Mouse (Mus musculus) kidney, embryonic 15.5 days (tissue): Measurements from ENCODE around the gene Itgav. TPM values are rescaled to one million over a fixed set of nuclear protein-coding genes. Genes with fewer than 3 reads are reported as not detected.

Experiments used
- ATAC-seq: fragments of 200-750 bp; cut with Nextera tagmentation; replicated peaks from 2 replicates; pipeline ENCODE4 v1.8.0; 2017; ENCODE audit warnings: moderate TSS enrichment; ENCODE audit not compliant: low FRiP score
- H3K27ac ChIP-seq: fragments of 300-500 bp; sonication (generic); 2 replicates; pipeline ENCODE4 v1.5.1; 2015; ENCODE audit warnings: mild to moderate bottlenecking, inconsistent platforms
- H3K27me3 ChIP-seq: fragments of 300-500 bp; sonication (generic); 2 replicates; pipeline ENCODE4 v1.6.1; 2015; ENCODE audit warnings: inconsistent platforms
- H3K36me3 ChIP-seq: fragments of 300-500 bp; sonication (generic); 2 replicates; pipeline ENCODE4 v1.6.1; 2015; ENCODE audit warnings: inconsistent platforms
- H3K4me1 ChIP-seq: fragments of 300-500 bp; sonication (generic); 2 replicates; pipeline ENCODE4 v1.6.1; 2015; ENCODE audit warnings: inconsistent platforms
- H3K4me2 ChIP-seq: fragments of 300-500 bp; sonication (generic); 2 replicates; pipeline ENCODE4 v1.6.1; 2015; ENCODE audit warnings: moderate library complexity, mild to moderate bottlenecking, inconsistent platforms
- H3K4me3 ChIP-seq: fragments of 300-500 bp; sonication (generic); replicated peaks from 2 replicates; pipeline ENCODE4 v1.5.1; 2015; ENCODE audit warnings: mild to moderate bottlenecking, inconsistent platforms
- H3K9ac ChIP-seq: fragments of 300-500 bp; sonication (generic); 2 replicates; pipeline ENCODE4 v1.6.1; 2015; ENCODE audit warnings: mild to moderate bottlenecking, inconsistent platforms
- H3K9me3 ChIP-seq: fragments of 300-500 bp; sonication (generic); replicated peaks from 2 replicates; pipeline ENCODE4 v1.6.1; 2016; ENCODE audit warnings: inconsistent platforms
- WGBS: fragments of 180-500 bp; shearing (Covaris S2); methylation state at CpG from one replicate; pipeline ENCODE4 v1.1.7; 2015; ENCODE audit warnings: mixed read lengths; 5-methylcytosine and 5-hydroxymethylcytosine counted together
- polyA plus RNA-seq: library from polyadenylated mRNA; unstranded; fragments of >200 nt; fragmentation: Nextera tagmentation; extraction: Ambion mirVana; gene quantifications from 2 replicates; pipeline ENCODE4 v1.2.1, GENCODE M21; 2015

Itgav gene
- polyA plus RNA-seq, result 101 and 105 TPM in 2 replicates

DNA sequence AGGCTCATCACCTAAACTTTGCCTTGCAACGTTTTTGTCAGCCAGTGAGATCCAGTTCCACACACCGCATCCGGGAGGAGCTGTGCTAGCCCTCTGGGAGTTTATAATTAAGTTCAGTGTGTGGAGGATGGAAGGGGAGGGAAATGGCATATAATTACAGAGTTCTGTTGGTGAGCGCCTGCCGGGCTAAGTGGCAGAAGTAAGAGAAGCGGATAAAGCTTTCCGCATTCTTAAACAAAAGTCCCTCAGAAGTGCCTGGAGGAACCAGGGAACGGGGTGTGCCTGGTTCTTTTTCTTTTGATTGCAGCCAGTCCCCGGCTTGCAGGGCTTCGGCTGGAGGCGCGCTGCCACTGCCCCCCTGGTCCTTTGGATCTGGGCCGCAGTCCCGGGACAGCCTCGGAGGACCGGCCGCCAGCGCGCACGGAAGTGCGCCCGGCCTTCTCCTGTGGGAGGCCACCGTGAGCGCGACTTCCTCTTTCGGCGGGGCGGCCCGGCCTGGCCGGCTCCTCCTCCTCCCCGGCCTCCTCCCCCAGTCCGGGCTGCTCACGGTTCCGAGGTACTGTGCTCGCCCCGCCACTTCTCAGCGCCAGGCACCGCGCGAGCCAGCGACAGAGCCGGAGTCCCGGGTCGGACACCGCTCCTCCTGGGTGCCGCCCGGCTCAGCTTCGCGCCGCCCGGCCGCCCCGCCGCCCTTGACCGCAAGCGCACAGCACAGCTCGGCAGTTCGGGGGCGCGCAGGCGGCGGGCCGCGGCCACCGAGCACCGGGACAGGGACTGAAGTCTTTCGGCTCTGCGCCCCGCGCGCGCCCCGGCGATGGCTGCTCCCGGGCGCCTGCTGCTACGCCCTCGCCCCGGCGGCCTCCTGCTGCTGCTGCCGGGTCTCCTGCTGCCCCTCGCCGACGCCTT is at the start of gene Itgav:
Gene Itgav, plus strand, starts transcription at position 477 of the 906 bp plus-strand sequence.
- H3K9ac ChIP-seq, result peak within 1 kb of the TSS; percentile 96
- peak within 1 kb of the TSS; percentile 69 for H3K4me2 ChIP-seq
- no peaks in the 10 kb centered on the region for H3K9me3 ChIP-seq
- under 1% methylated on average over 75 of the region's 84 CpGs for WGBS
- H3K27me3 ChIP-seq, result no peaks in the 10 kb centered on the region
- H3K27ac ChIP-seq, result peak within 1 kb of the TSS; percentile 99
- H3K4me1 ChIP-seq, result peaks cover 28% of the 10 kb centered on the region
- H3K36me3 ChIP-seq, result no peaks in the 10 kb centered on the region
- ATAC-seq, result peak; percentile 98
- H3K4me3 ChIP-seq, result peak within 1 kb of the TSS; percentile 90

- ATAC-seq, result no peak
- 81% methylated on average over 7 of the region's 7 CpGs for WGBS
- no peaks in the 10 kb centered on the region for H3K9me3 ChIP-seq
- no peaks in the 10 kb centered on the region for H3K27me3 ChIP-seq
- no peak overlapping the region for H3K27ac ChIP-seq
- H3K4me2 ChIP-seq, result no peak overlapping the region
- peaks cover 24% of the 10 kb centered on the region for H3K4me1 ChIP-seq
- no peak overlapping the region for H3K4me3 ChIP-seq
- no peak overlapping the region for H3K9ac ChIP-seq
- peaks cover 26% of the 10 kb centered on the region; the same call in 1 of the 2 replicates for H3K36me3 ChIP-seq
Observed at GRCm38 (mm10) chr2:83674421-83674820, 49.8 kb upstream of the Itgav start.

GRCm38 (mm10) chr2:83674896-83675295 is 49.3 kb upstream of the Itgav start:
- H3K27ac ChIP-seq, result no peak overlapping the region
- no peak overlapping the region for H3K4me2 ChIP-seq
- no peak for ATAC-seq
- no peaks in the 10 kb centered on the region for H3K9me3 ChIP-seq
- H3K36me3 ChIP-seq, result peaks cover 25% of the 10 kb centered on the region; the same call in 1 of the 2 replicates
- H3K4me3 ChIP-seq, result no peak overlapping the region
- no peak overlapping the region for H3K9ac ChIP-seq
- H3K27me3 ChIP-seq, result no peaks in the 10 kb centered on the region
- H3K4me1 ChIP-seq, result peaks cover 24% of the 10 kb centered on the region
- 86% methylated on average over 9 of the region's 9 CpGs for WGBS

DNA sequence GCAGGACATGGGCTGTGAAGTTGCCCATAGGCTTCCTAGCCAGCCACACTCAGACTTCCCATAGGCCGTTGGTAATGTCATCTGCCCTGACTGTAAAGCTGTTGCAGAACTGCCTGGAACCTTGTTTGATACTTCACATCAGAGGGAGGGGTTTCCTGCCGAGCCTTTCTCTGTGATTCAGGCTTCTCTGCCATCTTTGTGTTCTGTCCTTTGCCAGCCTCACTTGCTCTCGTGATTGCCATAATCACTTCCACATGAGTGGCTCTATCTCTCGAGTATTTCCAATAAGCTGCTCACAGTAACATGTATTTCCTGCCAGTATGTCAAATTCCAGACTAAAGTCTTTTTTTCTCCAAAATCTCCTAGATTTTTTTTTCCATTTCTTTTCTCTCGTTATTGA is 48.5 kb upstream of the Itgav start:
- 63% methylated on average over 5 of the region's 5 CpGs for WGBS
- Histone ChIP-seq H3K27ac (peak overlapping the region; percentile 58; the same call in 1 of the 2 replicates), H3K27me3 (no peaks in the 10 kb centered on the region), H3K4me3 (no peak overlapping the region), H3K4me2 (no peak overlapping the region), H3K9me3 (no peaks in the 10 kb centered on the region), H3K9ac (no peak overlapping the region), H3K4me1 (peaks cover 24% of the 10 kb centered on the region), H3K36me3 (peaks cover 25% of the 10 kb centered on the region; the same call in 1 of the 2 replicates)
- ATAC-seq, result no peak

DNA sequence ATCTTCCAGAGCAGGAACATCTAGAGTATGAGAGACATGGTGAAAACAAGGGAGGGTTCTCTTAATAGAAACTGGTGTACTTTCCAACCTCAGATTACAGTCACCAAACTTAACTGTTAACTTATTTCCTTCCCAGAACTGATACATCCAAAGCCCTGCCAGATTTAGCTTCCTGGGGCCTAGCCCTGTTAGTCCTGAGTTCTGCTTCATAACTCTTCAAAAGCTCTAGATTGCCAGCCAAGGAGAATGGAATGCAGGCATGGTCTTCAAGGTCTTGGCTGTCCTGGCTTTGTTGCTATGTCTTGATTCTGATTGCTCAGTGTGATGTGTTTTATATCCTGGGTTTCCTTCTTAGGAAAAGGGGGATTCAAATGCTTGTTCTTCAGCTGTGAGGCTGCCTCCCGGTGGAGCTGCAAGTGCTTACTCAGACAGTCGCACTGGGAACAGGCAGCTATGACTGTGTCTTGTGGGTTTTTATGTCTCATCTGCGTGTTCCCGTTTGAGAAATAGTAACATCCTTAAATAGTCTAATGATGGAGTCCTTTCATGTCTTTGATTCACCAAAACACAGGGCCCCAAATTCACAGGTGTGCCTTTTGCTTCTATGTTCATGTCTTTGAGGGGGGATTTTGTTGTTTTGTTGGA is 47.8 kb upstream of the Itgav start:
- no peak for ATAC-seq
- 73% methylated on average over 4 of the region's 4 CpGs for WGBS
- no peak overlapping the region for H3K4me2 ChIP-seq
- H3K36me3 ChIP-seq, result peaks cover 25% of the 10 kb centered on the region; the same call in 1 of the 2 replicates
- peaks cover 28% of the 10 kb centered on the region for H3K4me1 ChIP-seq
- no peaks in the 10 kb centered on the region for H3K27me3 ChIP-seq
- peak overlapping the region; percentile 68 for H3K27ac ChIP-seq
- H3K9me3 ChIP-seq, result no peaks in the 10 kb centered on the region
- no peak overlapping the region for H3K4me3 ChIP-seq
- no peak overlapping the region for H3K9ac ChIP-seq

DNA sequence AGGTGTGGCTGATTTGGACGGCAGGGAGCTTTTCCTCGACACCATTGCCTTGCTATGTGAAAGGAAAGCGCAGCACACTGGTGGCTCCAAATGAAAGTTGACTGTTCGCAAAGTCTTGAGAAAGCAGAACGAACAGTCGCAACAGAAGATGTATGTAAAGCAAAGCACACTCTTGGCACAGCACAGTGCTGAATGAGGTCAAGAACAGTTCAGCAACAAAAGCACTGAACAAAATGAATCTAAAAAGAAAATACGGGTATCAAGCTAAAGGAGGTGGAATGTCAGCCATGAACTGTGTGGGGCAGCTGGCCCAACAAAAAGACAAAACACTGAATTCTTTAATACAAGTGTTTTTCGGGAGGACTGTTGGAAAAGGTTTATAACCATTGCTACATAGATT is 42.9 kb upstream of the Itgav start:
- Histone ChIP-seq H3K4me3 (no peak overlapping the region), H3K9me3 (no peaks in the 10 kb centered on the region), H3K9ac (no peak overlapping the region), H3K27me3 (no peaks in the 10 kb centered on the region), H3K36me3 (no peaks in the 10 kb centered on the region), H3K4me2 (no peak overlapping the region), H3K4me1 (peaks cover 23% of the 10 kb centered on the region), H3K27ac (peak overlapping the region; percentile 78)
- ATAC-seq, result no peak; the same call in 1 of the 2 replicates
- 64% methylated on average over 8 of the region's 8 CpGs for WGBS

DNA sequence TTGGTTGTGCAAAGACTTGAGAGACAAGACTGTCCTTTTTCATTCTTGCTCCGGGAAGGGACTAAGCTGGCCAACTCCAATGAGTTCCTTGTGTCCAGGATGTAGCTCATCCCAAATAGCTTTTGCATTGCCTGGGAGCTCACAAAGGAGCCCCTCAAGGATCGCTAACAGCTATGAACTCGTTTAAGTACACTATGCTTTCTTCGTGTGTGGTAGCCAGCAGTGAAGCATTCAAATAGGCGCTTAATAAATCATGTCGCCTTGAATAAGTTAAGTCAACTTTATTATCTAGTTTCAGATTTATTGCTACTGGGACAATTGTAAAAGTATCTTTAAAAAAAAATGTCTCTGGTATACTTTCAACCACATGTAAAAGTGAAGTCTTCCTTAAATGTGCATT is 42.4 kb upstream of the Itgav start:
- Histone ChIP-seq H3K9ac (no peak overlapping the region), H3K36me3 (no peaks in the 10 kb centered on the region), H3K27me3 (no peaks in the 10 kb centered on the region), H3K9me3 (no peaks in the 10 kb centered on the region), H3K4me1 (peaks cover 18% of the 10 kb centered on the region), H3K27ac (peak overlapping the region; percentile 78), H3K4me3 (no peak overlapping the region), H3K4me2 (0 out of 2 replicates have a peak overlapping the region, but pooled peaks have one; percentile 23)
- no peak; the same call in 1 of the 2 replicates for ATAC-seq
- WGBS, result 38% methylated on average over 6 of the region's 6 CpGs

DNA sequence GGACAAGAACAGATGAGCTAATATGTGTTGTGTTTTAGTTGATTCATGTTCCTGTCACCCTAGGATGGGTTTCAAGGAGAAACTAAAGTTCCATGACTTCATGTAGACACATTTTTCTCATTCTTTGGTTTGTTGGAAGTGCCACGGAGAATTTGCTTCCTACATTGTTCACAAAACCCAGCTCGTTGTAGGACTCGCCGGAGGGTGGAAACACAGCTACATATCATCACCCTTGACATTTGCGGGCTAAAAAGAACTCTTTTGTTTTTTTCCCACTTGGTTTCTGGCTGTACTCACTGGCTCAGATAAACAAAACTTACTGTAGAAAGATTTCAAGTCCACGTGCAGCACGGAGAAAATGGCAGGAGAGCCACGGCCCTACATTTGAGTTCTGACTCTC is 41.9 kb upstream of the Itgav start:
- H3K9me3 ChIP-seq, result no peaks in the 10 kb centered on the region
- H3K4me2 ChIP-seq, result peak overlapping the region; percentile 19; the same call in 1 of the 2 replicates
- H3K36me3 ChIP-seq, result no peaks in the 10 kb centered on the region
- WGBS, result 34% methylated on average over 8 of the region's 8 CpGs
- peaks cover 15% of the 10 kb centered on the region for H3K4me1 ChIP-seq
- 0 out of 2 replicates have a peak, but pooled peaks have one; percentile 5 for ATAC-seq
- no peak overlapping the region for H3K9ac ChIP-seq
- H3K4me3 ChIP-seq, result no peak overlapping the region
- H3K27ac ChIP-seq, result peak overlapping the region; percentile 72
- H3K27me3 ChIP-seq, result no peaks in the 10 kb centered on the region

GRCm38 (mm10) chr2:83683731-83684519 is 40.3 kb upstream of the Itgav start:
- 60% methylated on average over 9 of the region's 9 CpGs for WGBS
- H3K27ac ChIP-seq, result no peak overlapping the region
- H3K4me3 ChIP-seq, result no peak overlapping the region
- no peak for ATAC-seq
- no peaks in the 10 kb centered on the region for H3K9me3 ChIP-seq
- no peak overlapping the region for H3K4me2 ChIP-seq
- H3K36me3 ChIP-seq, result no peaks in the 10 kb centered on the region
- H3K27me3 ChIP-seq, result no peaks in the 10 kb centered on the region
- H3K9ac ChIP-seq, result no peak overlapping the region
- peaks cover 15% of the 10 kb centered on the region for H3K4me1 ChIP-seq

DNA sequence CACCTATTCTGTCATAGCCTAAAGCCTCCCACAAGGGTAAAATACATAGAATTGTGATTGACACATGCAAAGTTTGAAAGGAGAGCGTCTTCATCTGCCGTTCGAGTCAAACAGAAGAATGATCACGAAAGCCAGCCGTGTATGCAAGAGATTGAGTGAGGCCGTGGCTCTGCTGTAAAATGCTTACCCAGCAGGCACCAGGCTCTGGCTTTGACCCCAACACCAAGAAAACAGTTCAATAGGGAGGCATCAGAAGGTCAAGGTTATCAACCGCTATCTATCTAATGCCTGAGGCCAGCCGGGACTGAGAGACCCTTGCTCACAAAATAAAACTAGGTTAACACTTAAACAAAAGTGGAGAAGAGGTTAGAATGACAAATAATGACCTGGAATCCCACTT is 39.5 kb upstream of the Itgav start:
- Histone ChIP-seq H3K9ac (no peak overlapping the region), H3K4me1 (peaks cover 15% of the 10 kb centered on the region), H3K27ac (no peak overlapping the region), H3K9me3 (no peaks in the 10 kb centered on the region), H3K36me3 (no peaks in the 10 kb centered on the region), H3K27me3 (no peaks in the 10 kb centered on the region), H3K4me2 (no peak overlapping the region), H3K4me3 (no peak overlapping the region)
- no peak for ATAC-seq
- WGBS, result 72% methylated on average over 8 of the region's 8 CpGs

GRCm38 (mm10) chr2:83690372-83690771 is 33.8 kb upstream of the Itgav start:
- Histone ChIP-seq H3K4me1 (peaks cover 11% of the 10 kb centered on the region; the same call in 1 of the 2 replicates), H3K27ac (no peak overlapping the region), H3K36me3 (no peaks in the 10 kb centered on the region), H3K9ac (no peak overlapping the region), H3K4me3 (no peak overlapping the region), H3K9me3 (no peaks in the 10 kb centered on the region), H3K4me2 (no peak overlapping the region), H3K27me3 (no peaks in the 10 kb centered on the region)
- 0 out of 2 replicates have a peak, but pooled peaks have one; percentile 17 for ATAC-seq
- 58% methylated on average over 2 of the region's 2 CpGs for WGBS
